Mouse (Mus musculus) olfactory bulb, adult 2 months (tissue): ENCODE measurements around the gene A130010J15Rik. TPM values are rescaled to one million over a fixed set of nuclear protein-coding genes. Genes with fewer than 3 reads are reported as not detected.

ENCODE experiments used
- H3K27ac ChIP-seq: fragments of 200-500 bp; 2 replicates; pipeline ENCODE4 v1.5.1; 2012; ENCODE audit warnings: low read depth, low read length; ENCODE audit not compliant: insufficient read depth
- H3K4me1 ChIP-seq: fragments of 200-500 bp; 2 replicates; pipeline ENCODE4 v1.6.1; 2012; ENCODE audit warnings: low read length; ENCODE audit not compliant: control insufficient read depth, insufficient read depth
- H3K4me3 ChIP-seq: fragments of 200-500 bp; 2 replicates; pipeline ENCODE4 v1.5.1; 2012; ENCODE audit warnings: mild to moderate bottlenecking, low read depth, low read length, moderate library complexity; ENCODE audit not compliant: insufficient read depth
- CTCF ChIP-seq: fragments of 200-500 bp; IDR thresholded peaks from 2 replicates; pipeline ENCODE4 v1.5.1; 2012; ENCODE audit warnings: low read depth, mild to moderate bottlenecking, low read length, moderate library complexity; ENCODE audit not compliant: insufficient read depth
- POLR2A ChIP-seq: fragments of 200-500 bp; IDR thresholded peaks from 2 replicates; pipeline ENCODE4 v1.6.1; 2012; ENCODE audit warnings: mild to moderate bottlenecking, low read depth, low read length, moderate library complexity; ENCODE audit not compliant: insufficient read depth
- WGBS: fragments of 180-500 bp; shearing (Covaris S2); methylation state at CpG from one replicate; pipeline ENCODE4 v1.1.7; 2018; 5-methylcytosine and 5-hydroxymethylcytosine counted together
- polyA plus RNA-seq: library from polyadenylated mRNA; stranded (reverse); fragments of >200 nt; gene quantifications from 2 replicates; pipeline ENCODE4 v1.2.4, GENCODE M21; 2012; ENCODE audit warnings: low replicate concordance; ENCODE audit not compliant: missing spikeins, insufficient read depth, insufficient read length

A130010J15Rik gene
- polyA plus RNA-seq, 1 experiment, result not detected

GRCm38 (mm10) chr1:193191675-193192283 lies 23.9 kb downstream of the A130010J15Rik start:
- TF ChIP-seq CTCF (no peak), POLR2A (no peak)
- WGBS, result 83% methylated on average over 7 of the region's 7 CpGs
- Histone ChIP-seq H3K27ac (no peak overlapping the region), H3K4me1 (peaks cover 15% of the 10 kb centered on the region), H3K4me3 (no peak overlapping the region)

GRCm38 (mm10) chr1:193194416-193195140 lies 26.7 kb downstream of the A130010J15Rik start:
- TF ChIP-seq CTCF (no peak), POLR2A (no peak)
- 82% methylated on average over 3 of the region's 3 CpGs for WGBS
- H3K4me3 ChIP-seq, result no peak overlapping the region
- H3K27ac ChIP-seq, result no peak overlapping the region
- peaks cover 7% of the 10 kb centered on the region for H3K4me1 ChIP-seq

- WGBS, result 80% methylated on average over 3 of the region's 3 CpGs
- Histone ChIP-seq H3K4me1 (peaks cover under 1% of the 10 kb centered on the region; the same call in 1 of the 2 replicates), H3K27ac (no peak overlapping the region), H3K4me3 (no peak overlapping the region)
- TF ChIP-seq POLR2A, result no peak
- no peak for TF ChIP-seq CTCF
Observed at GRCm38 (mm10) chr1:193195169-193195810, 27.4 kb downstream of the A130010J15Rik start.

- Histone ChIP-seq H3K4me1 (no peaks in the 10 kb centered on the region), H3K27ac (no peak overlapping the region), H3K4me3 (no peak overlapping the region)
- TF ChIP-seq POLR2A (no peak), CTCF (no peak)
- WGBS, result 88% methylated on average over 18 of the region's 18 CpGs
Observed at GRCm38 (mm10) chr1:193197494-193198205, 29.8 kb downstream of the A130010J15Rik start.

GRCm38 (mm10) chr1:193198312-193198711 lies 30.5 kb downstream of the A130010J15Rik start:
- TF ChIP-seq POLR2A, result no peak
- TF ChIP-seq CTCF, result no peak
- H3K27ac ChIP-seq, result no peak overlapping the region
- H3K4me3 ChIP-seq, result no peak overlapping the region
- no peaks in the 10 kb centered on the region for H3K4me1 ChIP-seq
- 91% methylated on average over 2 of the region's 2 CpGs for WGBS

GRCm38 (mm10) chr1:193200640-193201382 lies 33.0 kb downstream of the A130010J15Rik start:
- Histone ChIP-seq H3K4me3 (no peak overlapping the region; the same call in 1 of the 2 replicates), H3K4me1 (no peaks in the 10 kb centered on the region), H3K27ac (peak overlapping the region; percentile 53; the same call in 1 of the 2 replicates)
- TF ChIP-seq POLR2A, result no peak
- TF ChIP-seq CTCF, result no peak
- WGBS, result 89% methylated on average over 8 of the region's 8 CpGs

- peak within 1 kb of the TSS; percentile 53; the same call in 1 of the 2 replicates for H3K27ac ChIP-seq
- no peak within 1 kb of the TSS; the same call in 1 of the 2 replicates for H3K4me3 ChIP-seq
- no peaks in the 10 kb centered on the region for H3K4me1 ChIP-seq
- TF ChIP-seq POLR2A (no peak), CTCF (no peak)
- WGBS, result 79% methylated on average over 5 of the region's 5 CpGs
Observed at GRCm38 (mm10) chr1:193201383-193201778, 33.5 kb downstream of the A130010J15Rik start, which contains the start of gene Traf3ip3. Gene Traf3ip3, minus strand, starts transcription at chr1:193201703.

GRCm38 (mm10) chr1:193203821-193204220 lies 36.0 kb downstream of the A130010J15Rik start:
- Histone ChIP-seq H3K27ac (no peak overlapping the region), H3K4me1 (no peaks in the 10 kb centered on the region), H3K4me3 (no peak overlapping the region)
- 94% methylated on average over 2 of the region's 2 CpGs for WGBS
- no peak for TF ChIP-seq CTCF
